Mouse (Mus musculus) heart, embryonic 16.5 days (tissue): ENCODE measurements at regions not wholly inside any gene's neighbourhood (a gene's known extent, or its start where the extent isn't known, plus 50 kb on each side); places are given as distances from the start of the nearest gene placed in this dataset.

Source experiments
- ATAC-seq: fragments of 200-750 bp; cut with Nextera tagmentation; replicated peaks from 2 replicates; pipeline ENCODE4 v1.8.0; 2017; ENCODE audit warnings: moderate number of reproducible peaks; ENCODE audit not compliant: insufficient read depth, low FRiP score; ENCODE audit errors: extremely low read depth
- H3K27ac ChIP-seq: fragments of 300-500 bp; sonication (generic); 2 replicates; pipeline ENCODE4 v1.5.1; 2014; ENCODE audit warnings: mild to moderate bottlenecking, low read length, control low read depth, moderate library complexity
- H3K27me3 ChIP-seq: fragments of 300-500 bp; sonication (generic); 2 replicates; pipeline ENCODE4 v1.6.1; 2014; ENCODE audit warnings: low read length, mixed read lengths; ENCODE audit not compliant: control insufficient read depth, insufficient read depth
- H3K36me3 ChIP-seq: fragments of 300-500 bp; sonication (generic); 2 replicates; pipeline ENCODE4 v1.6.1; 2014; ENCODE audit not compliant: control insufficient read depth, insufficient read depth
- H3K4me1 ChIP-seq: fragments of 300-500 bp; sonication (generic); 2 replicates; pipeline ENCODE4 v1.6.1; 2014; ENCODE audit warnings: low read length, mixed read lengths; ENCODE audit not compliant: control insufficient read depth, insufficient read depth
- H3K4me2 ChIP-seq: fragments of 300-500 bp; sonication (generic); 2 replicates; pipeline ENCODE4 v1.6.1; 2014; ENCODE audit warnings: low read depth, mild to moderate bottlenecking, control low read depth, low read length
- H3K4me3 ChIP-seq: fragments of 300-500 bp; sonication (generic); 2 replicates; pipeline ENCODE4 v1.5.1; 2014; ENCODE audit warnings: mild to moderate bottlenecking, control low read depth, low read length
- H3K9ac ChIP-seq: fragments of 300-500 bp; sonication (generic); 2 replicates; pipeline ENCODE4 v1.6.1; 2014; ENCODE audit warnings: low read length, control low read depth
- H3K9me3 ChIP-seq: fragments of 300-500 bp; sonication (generic); replicated peaks from 2 replicates; pipeline ENCODE4 v1.6.1; 2016; ENCODE audit warnings: low read length; ENCODE audit not compliant: control insufficient read depth
- WGBS: fragments of 180-500 bp; shearing (Covaris S2); extraction: QIAGEN DNeasy Blood & Tissue Kit; methylation state at CpG from one replicate; pipeline ENCODE4 v1.1.7; 2014; 5-methylcytosine and 5-hydroxymethylcytosine counted together

GRCm38 (mm10) chr5:125843259-125843658 lies 311.7 kb downstream of the Tmem132b start:
- H3K4me3 ChIP-seq, result no peak overlapping the region
- no peaks in the 10 kb centered on the region for H3K27me3 ChIP-seq
- H3K9ac ChIP-seq, result no peak overlapping the region
- H3K4me2 ChIP-seq, result no peak overlapping the region
- no peaks in the 10 kb centered on the region for H3K36me3 ChIP-seq
- 58% methylated on average over 6 of the region's 6 CpGs for WGBS
- no peak for ATAC-seq
- no peak overlapping the region for H3K27ac ChIP-seq
- H3K9me3 ChIP-seq, result peaks cover 19% of the 10 kb centered on the region
- H3K4me1 ChIP-seq, result no peaks in the 10 kb centered on the region

- no peak for ATAC-seq
- WGBS, result 81% methylated on average over 7 of the region's 7 CpGs
- Histone ChIP-seq H3K4me3 (no peak overlapping the region), H3K36me3 (no peaks in the 10 kb centered on the region), H3K27ac (no peak overlapping the region), H3K9ac (no peak overlapping the region), H3K27me3 (no peaks in the 10 kb centered on the region), H3K4me1 (no peaks in the 10 kb centered on the region), H3K9me3 (peaks cover 36% of the 10 kb centered on the region), H3K4me2 (no peak overlapping the region)
Observed at GRCm38 (mm10) chr5:125849722-125850121, 318.1 kb downstream of the Tmem132b start.

DNA sequence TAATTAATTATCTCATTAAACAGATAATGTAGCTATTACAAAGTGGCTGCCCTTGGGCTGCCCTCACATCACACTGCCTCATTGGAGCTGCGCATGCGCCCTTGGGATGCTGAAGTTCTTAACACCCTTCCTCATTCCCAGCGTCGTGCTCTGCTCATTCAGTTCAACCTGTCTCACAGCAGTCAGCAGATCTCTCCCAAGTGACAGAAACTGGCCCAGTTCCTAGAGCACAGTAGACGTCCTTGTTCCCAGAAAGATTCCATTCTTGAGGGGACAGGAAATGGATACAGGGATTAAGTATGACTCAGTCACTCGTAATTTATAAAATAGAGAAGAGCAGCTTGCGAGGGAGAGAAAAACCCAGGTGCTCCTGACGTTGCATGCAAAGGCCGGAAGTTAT lies 344.7 kb downstream of the Tmem132b start:
- Histone ChIP-seq H3K9me3 (peaks cover 21% of the 10 kb centered on the region), H3K9ac (no peak overlapping the region), H3K4me2 (no peak overlapping the region), H3K4me3 (no peak overlapping the region), H3K27ac (no peak overlapping the region), H3K36me3 (no peaks in the 10 kb centered on the region), H3K27me3 (no peaks in the 10 kb centered on the region), H3K4me1 (no peaks in the 10 kb centered on the region)
- 69% methylated on average over 9 of the region's 9 CpGs for WGBS
- no peak for ATAC-seq

GRCm38 (mm10) chr5:125888840-125889239 lies 357.3 kb downstream of the Tmem132b start:
- Histone ChIP-seq H3K27ac (no peak overlapping the region), H3K9ac (no peak overlapping the region), H3K4me1 (no peaks in the 10 kb centered on the region), H3K4me3 (no peak overlapping the region), H3K27me3 (no peaks in the 10 kb centered on the region), H3K36me3 (no peaks in the 10 kb centered on the region), H3K4me2 (no peak overlapping the region), H3K9me3 (peaks cover 10% of the 10 kb centered on the region)
- no peak for ATAC-seq
- WGBS, result 76% methylated on average over 2 of the region's 2 CpGs

GRCm38 (mm10) chr5:125893864-125894263 lies 362.3 kb downstream of the Tmem132b start:
- no peak overlapping the region for H3K4me3 ChIP-seq
- H3K4me2 ChIP-seq, result no peak overlapping the region
- H3K9ac ChIP-seq, result no peak overlapping the region
- H3K27me3 ChIP-seq, result no peaks in the 10 kb centered on the region
- WGBS, result 65% methylated on average over 6 of the region's 6 CpGs
- H3K36me3 ChIP-seq, result no peaks in the 10 kb centered on the region
- no peak overlapping the region for H3K27ac ChIP-seq
- ATAC-seq, result no peak
- H3K9me3 ChIP-seq, result peaks cover 8% of the 10 kb centered on the region
- H3K4me1 ChIP-seq, result no peaks in the 10 kb centered on the region

- 79% methylated on average over 4 of the region's 4 CpGs for WGBS
- H3K27me3 ChIP-seq, result no peaks in the 10 kb centered on the region
- H3K4me3 ChIP-seq, result no peak overlapping the region
- no peak overlapping the region for H3K9ac ChIP-seq
- no peak for ATAC-seq
- H3K4me1 ChIP-seq, result no peaks in the 10 kb centered on the region
- peaks cover 3% of the 10 kb centered on the region; the same call in 1 of the 2 replicates for H3K9me3 ChIP-seq
- H3K36me3 ChIP-seq, result no peaks in the 10 kb centered on the region
- no peak overlapping the region for H3K27ac ChIP-seq
- no peak overlapping the region for H3K4me2 ChIP-seq
Observed at GRCm38 (mm10) chr5:125902038-125902437, 370.5 kb downstream of the Tmem132b start.

DNA sequence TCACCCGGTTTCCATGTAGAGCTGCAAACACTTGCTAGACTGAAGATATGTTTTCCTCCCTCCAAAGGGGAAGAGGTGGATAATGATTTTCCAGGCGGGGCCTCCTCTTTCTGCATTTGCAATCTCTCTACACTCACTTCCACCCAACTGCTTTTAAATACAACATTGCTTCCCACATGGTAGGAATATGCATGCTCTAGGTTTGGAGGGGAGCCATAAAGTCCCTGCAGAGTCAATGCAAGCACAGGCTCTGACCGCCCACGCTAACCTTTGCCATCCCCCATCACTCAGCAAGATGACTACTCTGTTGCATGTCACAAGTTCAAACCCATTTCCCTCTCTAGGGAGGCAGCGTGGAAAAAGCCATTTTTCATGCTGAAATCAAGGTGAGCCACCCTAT lies 372.9 kb downstream of the Tmem132b start:
- no peak for ATAC-seq
- no peak overlapping the region for H3K4me2 ChIP-seq
- no peak overlapping the region for H3K9ac ChIP-seq
- H3K27me3 ChIP-seq, result no peaks in the 10 kb centered on the region
- no peak overlapping the region for H3K27ac ChIP-seq
- no peaks in the 10 kb centered on the region for H3K4me1 ChIP-seq
- H3K4me3 ChIP-seq, result no peak overlapping the region
- peaks cover 3% of the 10 kb centered on the region; the same call in 1 of the 2 replicates for H3K9me3 ChIP-seq
- 77% methylated on average over 5 of the region's 5 CpGs for WGBS
- H3K36me3 ChIP-seq, result no peaks in the 10 kb centered on the region

DNA sequence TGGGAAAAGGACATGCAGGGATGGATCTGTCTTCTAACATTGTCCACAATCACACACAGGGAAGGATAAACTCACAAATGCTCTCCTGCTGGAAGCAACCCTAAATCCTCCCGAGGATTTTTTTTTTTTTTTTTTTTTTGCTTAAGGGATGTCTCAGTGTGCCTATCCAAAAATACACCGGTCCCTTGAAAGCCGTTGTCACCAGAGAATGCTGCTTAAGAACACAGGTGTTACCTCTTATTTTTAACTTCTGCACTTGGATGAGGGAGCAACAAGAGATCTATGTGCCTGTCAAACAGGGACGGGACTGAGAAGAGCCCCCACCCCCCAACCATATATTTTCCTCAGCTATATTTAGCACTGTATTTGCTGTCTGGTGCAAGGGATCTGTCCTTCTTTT lies 375.8 kb downstream of the Tmem132b start:
- no peak overlapping the region for H3K4me3 ChIP-seq
- H3K9ac ChIP-seq, result no peak overlapping the region
- no peak overlapping the region for H3K4me2 ChIP-seq
- H3K36me3 ChIP-seq, result no peaks in the 10 kb centered on the region
- no peaks in the 10 kb centered on the region for H3K4me1 ChIP-seq
- no peak for ATAC-seq
- peaks cover 4% of the 10 kb centered on the region; the same call in 1 of the 2 replicates for H3K9me3 ChIP-seq
- no peak overlapping the region for H3K27ac ChIP-seq
- 58% methylated on average over 4 of the region's 4 CpGs for WGBS
- no peaks in the 10 kb centered on the region for H3K27me3 ChIP-seq

GRCm38 (mm10) chr5:125907909-125908308 lies 376.3 kb downstream of the Tmem132b start:
- Histone ChIP-seq H3K4me3 (no peak overlapping the region), H3K4me1 (no peaks in the 10 kb centered on the region), H3K36me3 (no peaks in the 10 kb centered on the region), H3K9ac (no peak overlapping the region), H3K4me2 (no peak overlapping the region), H3K27ac (no peak overlapping the region), H3K27me3 (no peaks in the 10 kb centered on the region), H3K9me3 (peaks cover 4% of the 10 kb centered on the region; the same call in 1 of the 2 replicates)
- ATAC-seq, result no peak
- 84% methylated on average over 5 of the region's 5 CpGs for WGBS

DNA sequence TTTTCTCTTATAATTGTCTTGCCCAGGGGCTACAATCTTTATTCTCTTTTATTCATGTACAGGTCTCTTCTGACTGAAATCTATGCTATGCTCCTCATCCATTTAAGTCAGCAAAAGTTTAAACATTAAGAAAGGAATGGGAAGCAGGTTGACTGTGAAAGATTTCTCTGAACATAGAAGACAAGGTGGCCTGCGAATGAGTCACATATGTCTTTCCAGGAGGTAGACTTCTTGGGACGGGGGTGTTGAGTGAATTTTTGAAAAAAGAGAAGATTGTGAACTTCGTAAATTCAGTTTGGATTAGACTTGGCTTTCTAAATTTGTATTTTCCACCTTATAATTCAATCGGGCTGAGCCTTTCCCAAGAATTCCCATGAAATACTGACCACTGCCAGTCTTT lies 384.3 kb downstream of the Tmem132b start:
- H3K36me3 ChIP-seq, result no peaks in the 10 kb centered on the region

More for the DNA sequence above, 384.3 kb downstream of the Tmem132b start:
- Histone ChIP-seq H3K27ac (no peak overlapping the region), H3K9ac (no peak overlapping the region), H3K27me3 (no peaks in the 10 kb centered on the region), H3K4me3 (no peak overlapping the region), H3K4me1 (no peaks in the 10 kb centered on the region), H3K9me3 (peaks cover 4% of the 10 kb centered on the region), H3K4me2 (no peak overlapping the region)
- 75% methylated on average over 4 of the region's 4 CpGs for WGBS
- ATAC-seq, result no peak
